Mouse (Mus musculus) MEL (cell line): ENCODE results near the gene Nmd3. TPM values are rescaled to one million over a fixed set of nuclear protein-coding genes. Genes with fewer than 3 reads are reported as not detected.

Experiments
- DNase-seq: peaks from one replicate; pipeline ENCODE4 v3.0.0; 2011; ENCODE audit warnings: low read depth, low spot score
- H3K27ac ChIP-seq: 2 replicates; pipeline ENCODE4 v1.5.1; 2012; ENCODE audit warnings: low read depth, mild to moderate bottlenecking, control low read depth, low read length, moderate library complexity; ENCODE audit not compliant: control insufficient read depth
- H3K27me3 ChIP-seq, 2 experiments: fragments of 150-350 bp in 1 of 2; sonication (generic) in 1 of 2; 2 replicates each; pipeline ENCODE4 v1.6.1; 2012; ENCODE audit warnings: low read length in 2 of 2, mild to moderate bottlenecking in 2 of 2, improper control_type of control experiment in 1 of 2, moderate library complexity in 1 of 2; ENCODE audit not compliant: insufficient read depth in 2 of 2, control insufficient read depth in 1 of 2
- H3K36me3 ChIP-seq, 2 experiments: 2 replicates each; pipeline ENCODE4 v1.6.1; 2012 to 2014; ENCODE audit warnings: low read length in 2 of 2, improper control_type of control experiment in 1 of 2, inconsistent platforms in 1 of 2, mild to moderate bottlenecking in 1 of 2; ENCODE audit not compliant: insufficient read depth in 2 of 2, control insufficient read depth in 1 of 2
- H3K4me1 ChIP-seq, 2 experiments: fragments of 150-350 bp in 1 of 2; sonication (generic) in 1 of 2; 2 replicates each; pipeline ENCODE4 v1.6.1; 2012; ENCODE audit warnings: low read length in 2 of 2, improper control_type of control experiment in 1 of 2, mild to moderate bottlenecking in 1 of 2; ENCODE audit not compliant: insufficient read depth in 2 of 2, control insufficient read depth in 1 of 2
- H3K4me3 ChIP-seq, 2 experiments: fragments of 150-350 bp in 1 of 2; sonication (generic) in 1 of 2; 2 replicates each; pipeline ENCODE4 v1.5.1; 2012; ENCODE audit warnings: low read depth in 2 of 2, low read length in 2 of 2, mild to moderate bottlenecking in 2 of 2, moderate library complexity in 2 of 2, control low read depth in 1 of 2, improper control_type of control experiment in 1 of 2; ENCODE audit not compliant: control insufficient read depth in 1 of 2, insufficient read depth in 1 of 2
- H3K79me2 ChIP-seq: 2 replicates; pipeline ENCODE4 v1.6.1; 2012; ENCODE audit warnings: mild to moderate bottlenecking, low read length, moderate library complexity; ENCODE audit not compliant: control insufficient read depth, poor library complexity, insufficient read depth
- H3K9ac ChIP-seq: 2 replicates; pipeline ENCODE4 v1.6.1; 2012; ENCODE audit warnings: low read depth, mild to moderate bottlenecking, control low read depth, low read length, moderate library complexity; ENCODE audit not compliant: control insufficient read depth, poor library complexity, severe bottlenecking
- H3K9me3 ChIP-seq: fragments of 150-350 bp; sonication (generic); replicated peaks from 2 replicates; pipeline ENCODE4 v1.6.1; 2012; ENCODE audit warnings: mild to moderate bottlenecking, low read length, improper control_type of control experiment, moderate library complexity; ENCODE audit not compliant: insufficient read depth
- CHD1 ChIP-seq: IDR thresholded peaks from 2 replicates; pipeline ENCODE4 v1.6.1; 2012; ENCODE audit warnings: low read depth, mild to moderate bottlenecking, inconsistent platforms, low read length, improper control_type of control experiment
- CHD2 ChIP-seq: IDR thresholded peaks from 2 replicates; pipeline ENCODE4 v1.6.1; 2011; ENCODE audit warnings: low read length, improper control_type of control experiment
- E2F4 ChIP-seq: IDR thresholded peaks from 2 replicates; pipeline ENCODE4 v1.6.1; 2011; ENCODE audit warnings: low read depth, low read length, improper control_type of control experiment, borderline replicate concordance
- ELF1 ChIP-seq: IDR thresholded peaks from 2 replicates; pipeline ENCODE4 v1.6.1; 2014; ENCODE audit warnings: low read depth, mild to moderate bottlenecking, inconsistent platforms, low read length, improper control_type of control experiment, moderate library complexity
- EP300 ChIP-seq, 2 experiments: IDR thresholded peaks; 2 replicates each; pipeline ENCODE4 v1.6.1; 2011; ENCODE audit warnings: improper control_type of control experiment in 2 of 2, low read length in 2 of 2, low read depth in 1 of 2, mild to moderate bottlenecking in 1 of 2
- ETS1 ChIP-seq: IDR thresholded peaks from 2 replicates; pipeline ENCODE4 v1.6.1; 2012; ENCODE audit warnings: low read depth, mild to moderate bottlenecking, inconsistent platforms, low read length, improper control_type of control experiment, moderate library complexity
- GABPA ChIP-seq: IDR thresholded peaks from 2 replicates; pipeline ENCODE4 v1.6.1; 2012; ENCODE audit warnings: low read depth, mild to moderate bottlenecking, inconsistent platforms, low read length, improper control_type of control experiment, moderate library complexity
- HCFC1 ChIP-seq: IDR thresholded peaks from 2 replicates; pipeline ENCODE4 v1.6.1; 2012; ENCODE audit warnings: low read depth, mild to moderate bottlenecking, inconsistent platforms, low read length, improper control_type of control experiment, moderate library complexity
- MAX ChIP-seq: IDR thresholded peaks from 2 replicates; pipeline ENCODE4 v1.6.1; 2011; ENCODE audit warnings: low read length, improper control_type of control experiment
- MYB ChIP-seq: IDR thresholded peaks from 2 replicates; pipeline ENCODE4 v1.6.1; 2011; ENCODE audit warnings: mild to moderate bottlenecking, low read depth, low read length, improper control_type of control experiment
- POLR2A ChIP-seq, 2 experiments: IDR thresholded peaks; 2 replicates each; pipeline ENCODE4 v1.6.1; 2011 to 2012; ENCODE audit warnings: low read length in 2 of 2, mild to moderate bottlenecking in 2 of 2, control low read depth in 1 of 2, improper control_type of control experiment in 1 of 2, low read depth in 1 of 2, moderate library complexity in 1 of 2; ENCODE audit not compliant: control insufficient read depth in 1 of 2, insufficient read depth in 1 of 2, poor library complexity in 1 of 2
- POLR2AphosphoS2 ChIP-seq: IDR thresholded peaks from 2 replicates; pipeline ENCODE4 v1.6.1; 2011; ENCODE audit warnings: low read length, improper control_type of control experiment
- RAD21 ChIP-seq: IDR thresholded peaks from 2 replicates; pipeline ENCODE4 v1.6.1; 2011; ENCODE audit warnings: mild to moderate bottlenecking, low read depth, low read length, improper control_type of control experiment
- SMC3 ChIP-seq: IDR thresholded peaks from 2 replicates; pipeline ENCODE4 v1.6.1; 2011; ENCODE audit warnings: low read depth, low read length, improper control_type of control experiment
- USF1 ChIP-seq: IDR thresholded peaks from 2 replicates; pipeline ENCODE4 v1.6.1; 2014; ENCODE audit warnings: low read depth, mild to moderate bottlenecking, inconsistent platforms, low read length, improper control_type of control experiment, moderate library complexity
- ZC3H11A ChIP-seq: IDR thresholded peaks from 2 replicates; pipeline ENCODE4 v1.6.1; 2012; ENCODE audit warnings: low read depth, mild to moderate bottlenecking, inconsistent platforms, low read length, improper control_type of control experiment
- ZKSCAN1 ChIP-seq: IDR thresholded peaks from 2 replicates; pipeline ENCODE4 v1.6.1; 2012; ENCODE audit warnings: low read depth, mild to moderate bottlenecking, inconsistent platforms, low read length, improper control_type of control experiment, moderate library complexity
- ZMIZ1 ChIP-seq: IDR thresholded peaks from 2 replicates; pipeline ENCODE4 v1.6.1; 2012; ENCODE audit warnings: low read depth, mild to moderate bottlenecking, inconsistent platforms, low read length, improper control_type of control experiment, moderate library complexity
- polyA plus RNA-seq, 2 experiments: library from polyadenylated mRNA; stranded (reverse) in 1 of 2; unstranded in 1 of 2; fragments of >175 nt in 1 of 2; fragments of >200 nt in 1 of 2; gene quantifications; 2 replicates each; pipeline versions ENCODE4 v1.2.1 to v1.2.4; 2012; ENCODE audit warnings: low replicate concordance in 2 of 2, low read depth in 1 of 2; ENCODE audit not compliant: insufficient read length in 2 of 2, insufficient read depth in 1 of 2, missing spikeins in 1 of 2
- total RNA-seq: library from RNA; depleted of rRNA; stranded (reverse); fragments of 300-350 nt; gene quantifications from 2 replicates; pipeline ENCODE4 v1.2.3, GENCODE M21; 2012

The Nmd3 gene
- total and polyA plus RNA-seq, 3 experiments, result 189 to 956 (median 218) TPM

GRCm38 (mm10) chr3:69760081-69760480, 38.3 kb downstream of the Nmd3 start:
- Histone ChIP-seq H3K9me3 (no peaks in the 10 kb centered on the region), H3K27ac (no peak overlapping the region), H3K9ac (no peak overlapping the region), H3K79me2 (no peaks in the 10 kb centered on the region), H3K36me3 (peaks cover 2 to 6% of the 10 kb centered on the region in 2 experiments; a peak in 3 of 4 replicates), H3K4me3 (no peak overlapping the region), H3K27me3 (no peaks in the 10 kb centered on the region), H3K4me1 (no peaks in the 10 kb centered on the region)
- TF ChIP-seq POLR2AphosphoS2 (no peak), CHD1 (no peak), ZKSCAN1 (no peak), POLR2A (IDR thresholded peaks at IDR 0.05; ENCODE audit: control insufficient read depth in 1 of 2, insufficient read depth in 1 of 2, low read depth in 1 of 2, low read length in 2 of 2, poor library complexity in 1 of 2) (no peak), EP300 (IDR thresholded peaks at IDR 0.05; ENCODE audit: low read depth in 1 of 2, low read length in 2 of 2) (no peak), MAX (no peak), RAD21 (no peak), MYB (no peak), ZMIZ1 (no peak), USF1 (no peak), E2F4 (no peak)
- DNase-seq, result no peak

- TF ChIP-seq CHD2 (no peak), ZC3H11A (no peak), ETS1 (no peak), ELF1 (no peak), ZMIZ1 (no peak), GABPA (no peak), EP300 (IDR thresholded peaks at IDR 0.05; ENCODE audit: low read depth in 1 of 2, low read length in 2 of 2) (no peak), SMC3 (no peak), HCFC1 (no peak)
- no peak overlapping the region for H3K27ac ChIP-seq
- no peaks in the 10 kb centered on the region for H3K27me3 ChIP-seq
- H3K4me1 ChIP-seq, result no peaks in the 10 kb centered on the region
- H3K9me3 ChIP-seq, result no peaks in the 10 kb centered on the region
- DNase-seq, result no peak
- H3K79me2 ChIP-seq, result no peaks in the 10 kb centered on the region
- no peak overlapping the region for H3K4me3 ChIP-seq
- peaks cover 2 to 6% of the 10 kb centered on the region in 2 experiments; a peak in 3 of 4 replicates for H3K36me3 ChIP-seq
- no peak overlapping the region for H3K9ac ChIP-seq
Observed at GRCm38 (mm10) chr3:69761195-69761594, 39.4 kb downstream of the Nmd3 start.
